Mouse (Mus musculus): ENCODE measurements around the gene Bst2. TPM values are rescaled to one million over a fixed set of nuclear protein-coding genes. Genes with fewer than 3 reads are reported as not detected.
"Not testable (repeated sequence)": the region's sequence is repeated elsewhere in the genome, so short reads cannot be mapped to it uniquely, and the experiment has no call there.

Bst2 gene
- total RNA-seq, 2 experiments from 2014 or later: 13.0 to 13.5 TPM

GRCm38 (mm10) chr8:71560765-71561164 lies 23.5 kb upstream of the Bst2 start:
- DNase-seq: no peak
- intact Hi-C loops (cut with DNase I): loop anchor here (1.0 to 5.0 kb wide), 4 partner anchors 36 to 172 kb away; no protein-coding TSS in a partner anchor

GRCm38 (mm10) chr8:71560071-71560470 lies 22.8 kb upstream of the Bst2 start:
- intact Hi-C loops (cut with DNase I): loop anchor here (2.0 to 5.0 kb wide), 2 partner anchors 73 to 172 kb away; no protein-coding TSS in a partner anchor
- no peak for DNase-seq

- intact Hi-C loops (cut with DNase I): no loop called here
- DNase-seq: peak; percentile 60 to 62
Measured at GRCm38 (mm10) chr8:71558958-71559690, 21.9 kb upstream of the Bst2 start.

DNA sequence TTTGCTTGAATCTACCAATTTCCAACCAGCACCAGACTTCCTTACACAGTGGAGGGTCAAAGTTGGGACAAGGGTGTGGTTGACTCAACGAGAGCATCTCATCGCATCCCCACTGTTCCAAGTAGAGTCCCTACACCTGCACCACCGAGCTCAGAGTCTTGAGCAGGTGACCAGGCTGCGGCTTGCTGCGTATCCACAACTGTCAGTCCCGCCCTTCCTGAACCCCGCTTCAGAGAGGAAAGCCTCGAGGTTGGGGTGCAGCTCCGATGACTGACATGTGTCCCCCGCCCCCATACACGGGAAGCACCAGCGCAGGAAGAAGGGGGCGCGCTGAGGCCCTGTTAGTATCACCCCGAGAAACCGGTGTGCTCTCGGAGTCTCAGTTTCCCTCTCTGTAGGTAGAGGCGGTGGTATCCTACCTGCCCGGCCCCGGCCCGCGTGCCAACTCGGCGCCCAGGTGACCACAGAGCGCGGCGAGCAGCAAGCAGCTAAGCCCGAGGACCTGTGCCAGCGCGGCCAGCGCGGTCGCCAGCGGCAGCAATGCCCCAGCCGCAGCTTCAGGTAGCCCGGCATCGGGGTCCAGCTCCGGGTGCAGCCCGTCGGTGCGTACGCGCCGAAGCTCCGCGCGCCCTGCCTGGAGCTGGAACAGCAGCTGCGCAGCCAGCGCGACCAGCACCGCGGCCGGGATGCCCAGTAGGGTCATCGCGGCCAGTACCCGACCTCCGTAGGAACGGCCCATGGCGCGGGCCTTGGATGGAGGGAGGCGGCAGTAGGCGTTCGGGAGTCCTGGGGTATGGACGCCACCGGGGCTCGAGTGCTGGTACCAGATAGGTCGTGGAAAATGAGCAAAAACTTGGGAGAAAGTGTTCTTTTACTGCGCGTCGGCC lies 21.1 kb upstream of the Bst2 start, which contains the start of gene Tmem221:
Gene Tmem221 (minus strand): TSS at position 801 of the 887 bp plus-strand sequence.
- DNase-seq: no peak
- intact Hi-C loops (cut with DNase I): no loop called here

- intact Hi-C loops (cut with DNase I): no loop called here
- no peak for DNase-seq
Measured at GRCm38 (mm10) chr8:71554644-71555043, 17.4 kb upstream of the Bst2 start.

GRCm38 (mm10) chr8:71554001-71554400 lies 16.7 kb upstream of the Bst2 start:
- DNase-seq: no peak
- intact Hi-C loops (cut with DNase I): no loop called here

DNA sequence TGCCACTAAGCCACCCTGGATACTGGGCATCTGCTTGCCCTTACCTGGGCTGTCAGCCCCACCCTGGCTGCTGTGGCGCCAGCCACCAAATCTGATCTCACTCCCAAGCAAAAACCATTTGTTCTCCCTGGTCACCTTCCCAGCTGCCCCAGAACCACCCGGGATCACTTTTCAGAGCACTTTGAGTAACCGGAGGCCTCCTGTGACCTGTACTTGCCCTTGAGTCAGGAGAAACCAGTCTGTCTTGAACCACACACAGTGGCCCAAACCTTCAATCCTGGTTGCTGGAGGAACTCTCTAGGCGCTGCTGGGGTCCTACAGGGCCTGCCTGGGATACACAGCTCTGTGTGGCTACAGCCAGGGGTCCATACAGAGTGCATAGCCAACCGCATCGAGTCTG lies 15.5 kb upstream of the Bst2 start:
- DNase-seq: no peak
- intact Hi-C loops (cut with DNase I): no loop called here

DNA sequence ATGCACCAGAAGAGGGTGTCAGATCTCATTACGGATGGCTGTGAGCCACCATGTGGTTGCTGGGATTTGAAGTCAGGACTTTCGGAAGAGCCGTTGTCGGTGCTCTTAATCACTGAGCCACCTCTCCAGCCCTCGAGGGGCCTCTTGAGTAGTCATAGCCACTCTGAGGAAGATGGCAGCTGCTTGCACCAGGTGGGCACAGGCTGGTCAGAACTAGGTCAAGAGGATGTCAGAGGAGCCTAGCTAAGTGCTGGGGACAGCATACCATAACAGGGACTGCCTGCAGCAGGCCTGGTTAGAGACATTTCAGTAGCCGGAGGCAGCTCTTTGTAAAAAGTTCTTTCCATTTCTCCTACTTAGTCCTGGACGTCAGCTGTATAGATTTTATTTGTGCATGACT lies 13.5 kb upstream of the Bst2 start:
- no peak for DNase-seq
- intact Hi-C loops (cut with DNase I): no loop called here

DNA sequence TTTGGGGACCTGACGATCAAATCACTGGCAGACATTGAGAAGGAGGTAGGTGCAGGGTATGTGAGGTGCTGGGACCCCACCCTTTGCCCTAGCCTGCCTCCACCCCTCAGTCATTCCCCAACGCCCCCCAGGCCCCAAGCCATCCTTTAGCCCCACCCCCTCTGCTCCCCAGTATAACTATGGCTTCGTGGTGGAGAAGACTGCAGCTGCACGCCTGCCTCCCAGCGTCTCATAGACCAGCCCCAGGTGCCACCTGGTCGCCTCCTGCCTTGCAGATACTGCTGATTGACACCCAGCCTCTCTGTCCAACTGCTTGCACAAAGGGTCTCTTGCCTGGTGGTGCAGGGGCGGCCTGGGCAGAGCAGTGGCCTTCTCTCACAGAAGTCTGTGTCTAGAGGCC lies 10.3 kb upstream of the Bst2 start:
- intact Hi-C loops (cut with DNase I): no loop called here
- no peak for DNase-seq

DNA sequence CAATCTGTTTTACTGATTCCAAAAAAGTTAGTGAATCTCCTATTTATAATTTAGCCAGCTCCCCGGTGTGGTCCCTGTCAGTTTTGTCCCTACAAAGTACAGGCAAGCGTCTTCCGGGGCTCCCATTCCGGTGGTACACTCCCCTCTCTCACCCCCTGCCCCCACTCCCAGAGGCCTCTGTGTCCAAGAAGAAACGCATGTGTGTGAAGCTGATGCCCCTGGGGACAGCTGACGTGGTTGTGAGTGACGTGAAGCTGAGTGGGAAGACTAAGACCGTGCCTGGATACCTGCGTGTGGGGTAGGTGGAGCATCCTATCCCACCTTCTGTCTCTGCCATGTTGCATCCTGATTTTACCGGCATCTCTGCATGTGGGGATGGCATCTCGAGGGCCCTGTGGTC lies 7.8 kb upstream of the Bst2 start:
- no peak for DNase-seq
- intact Hi-C loops (cut with DNase I): no loop called here

- DNase-seq: no peak
- intact Hi-C loops (cut with DNase I): no loop called here
Measured at GRCm38 (mm10) chr8:71543755-71544154, 6.5 kb upstream of the Bst2 start.

DNA sequence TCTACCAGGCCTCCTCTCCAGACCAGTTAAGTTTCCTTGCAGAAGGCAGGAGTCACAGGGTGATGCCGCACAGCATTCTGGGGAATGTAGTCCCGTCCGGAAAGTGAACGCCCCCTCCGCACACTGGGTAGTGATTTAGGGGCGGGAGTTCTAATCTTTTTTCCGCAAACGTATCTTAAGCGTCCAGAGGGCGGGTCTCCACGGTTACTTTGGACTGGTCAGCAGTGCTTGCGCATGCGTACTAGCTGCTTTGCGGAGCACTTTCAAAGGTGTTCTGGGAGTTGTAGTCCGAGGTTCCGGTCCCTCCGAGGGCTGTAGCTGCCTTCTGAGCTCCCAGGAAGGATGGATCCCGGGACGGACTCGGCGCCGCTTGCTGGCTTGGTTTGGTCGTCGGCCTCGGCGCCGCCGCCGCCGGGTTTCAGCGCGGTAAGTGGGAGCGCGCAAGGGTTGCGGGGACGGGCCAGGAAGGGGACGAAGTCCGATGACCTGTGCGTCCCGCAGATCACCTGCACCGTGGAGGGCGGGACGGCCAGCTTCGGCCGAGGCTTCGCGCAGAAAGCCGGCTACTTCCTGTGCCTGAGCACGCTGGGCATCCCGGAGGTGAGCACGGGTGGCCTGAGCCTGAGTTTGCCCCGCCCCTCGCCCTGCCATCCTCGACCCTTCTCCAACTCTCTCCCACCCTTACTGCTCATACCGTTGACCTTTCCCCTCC lies 5.5 kb upstream of the Bst2 start, which contains the start of gene Mvb12a:
Gene Mvb12a (plus strand): TSS at position 291 of the 712 bp plus-strand sequence.
- peak; percentile 97 to 98 for DNase-seq
- intact Hi-C loops (cut with DNase I): no loop called here

DNA sequence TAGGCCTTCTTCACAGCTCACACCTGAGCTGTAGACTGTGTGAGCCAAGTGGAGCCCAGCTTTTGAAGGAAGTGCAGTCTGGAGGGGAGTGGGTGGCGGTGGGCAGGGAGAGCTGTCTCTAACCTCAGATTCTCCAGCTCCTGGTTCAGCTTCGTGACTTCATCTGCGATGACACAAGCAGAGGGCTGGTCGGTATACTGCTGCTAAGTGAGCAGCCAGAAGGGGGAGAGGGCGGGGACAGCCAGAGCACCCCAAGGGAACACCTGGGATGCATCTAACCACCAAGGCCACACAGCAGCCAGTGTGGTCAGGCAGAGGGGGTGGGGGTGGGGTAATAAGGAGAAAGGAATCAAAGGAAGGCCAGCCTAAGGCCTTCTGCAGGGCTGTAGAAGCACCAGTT lies 1.6 kb downstream of the Bst2 start:
- intact Hi-C loops (cut with DNase I): no loop called here
- DNase-seq: no peak

DNA sequence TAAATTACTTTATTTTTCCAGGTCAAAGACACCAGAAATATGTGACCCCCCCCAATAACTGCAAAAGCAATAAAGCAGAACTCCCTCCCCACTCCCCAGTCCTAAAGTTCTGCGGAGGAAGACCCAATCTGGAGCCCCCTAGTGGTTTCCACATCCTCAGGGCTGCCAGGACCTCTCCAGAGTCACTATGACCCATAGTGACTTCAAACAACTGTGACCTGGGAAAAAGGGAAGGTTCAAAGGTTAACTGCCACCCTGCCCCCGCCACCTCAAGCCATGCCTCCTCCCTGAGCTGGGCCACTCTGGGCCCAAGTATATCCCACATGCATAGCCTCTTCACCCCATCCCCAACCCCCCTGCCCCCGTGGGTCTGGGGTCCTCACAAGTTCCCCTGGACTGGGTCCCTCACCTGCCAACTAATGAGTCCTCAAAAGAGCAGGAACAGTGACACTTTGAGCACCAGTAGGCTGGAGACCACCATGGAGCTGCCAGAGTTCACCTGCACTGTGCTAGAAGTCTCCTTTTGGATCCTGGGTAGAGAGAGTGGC lies 2.9 kb downstream of the Bst2 start:
- no peak for DNase-seq
- intact Hi-C loops (cut with DNase I): no loop called here

- intact Hi-C loops (cut with DNase I): not testable (repeated sequence)
Measured at GRCm38 (mm10) chr8:71530735-71531467, 6.4 kb downstream of the Bst2 start.

DNA sequence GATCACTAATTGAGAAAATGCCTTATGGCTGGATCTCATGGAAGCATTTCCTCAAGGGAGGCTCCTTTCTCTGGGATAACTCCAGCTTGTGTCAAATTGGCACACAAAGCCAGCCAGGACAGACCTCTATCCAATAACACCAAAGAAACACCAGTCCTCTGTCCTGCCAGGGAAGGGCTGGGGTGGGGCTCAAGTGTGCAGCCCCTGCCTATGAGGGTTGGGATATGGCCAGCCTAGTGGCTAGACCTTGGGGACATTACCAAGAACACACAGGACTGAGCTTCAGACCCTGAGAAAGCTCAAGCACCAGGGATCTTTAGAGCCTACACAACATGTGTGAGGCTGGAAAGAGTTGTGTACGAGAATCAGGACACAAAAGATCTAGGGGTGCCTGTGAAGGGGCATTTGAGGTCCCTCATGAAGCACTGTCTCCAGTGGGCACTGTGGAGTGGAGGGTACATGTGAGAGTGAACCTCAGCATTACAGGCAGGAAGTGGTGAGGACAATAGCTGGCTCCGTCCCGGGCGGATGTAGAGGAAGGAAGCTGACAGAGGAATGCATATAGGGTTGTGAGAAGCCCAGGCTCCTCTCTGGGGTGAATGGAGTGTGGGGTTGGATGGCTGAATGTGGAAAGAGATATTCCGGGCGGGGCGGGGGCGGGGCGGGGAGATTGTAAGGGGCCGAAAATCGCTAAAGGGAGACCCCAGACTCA lies 8.7 kb downstream of the Bst2 start:
- DNase-seq: peak; percentile 56 to 66
- intact Hi-C loops (cut with DNase I): no loop called here

More at GRCm38 (mm10) chr8:71530735-71531467, 6.4 kb downstream of the Bst2 start:
- DNase-seq: not testable (repeated sequence)

DNA sequence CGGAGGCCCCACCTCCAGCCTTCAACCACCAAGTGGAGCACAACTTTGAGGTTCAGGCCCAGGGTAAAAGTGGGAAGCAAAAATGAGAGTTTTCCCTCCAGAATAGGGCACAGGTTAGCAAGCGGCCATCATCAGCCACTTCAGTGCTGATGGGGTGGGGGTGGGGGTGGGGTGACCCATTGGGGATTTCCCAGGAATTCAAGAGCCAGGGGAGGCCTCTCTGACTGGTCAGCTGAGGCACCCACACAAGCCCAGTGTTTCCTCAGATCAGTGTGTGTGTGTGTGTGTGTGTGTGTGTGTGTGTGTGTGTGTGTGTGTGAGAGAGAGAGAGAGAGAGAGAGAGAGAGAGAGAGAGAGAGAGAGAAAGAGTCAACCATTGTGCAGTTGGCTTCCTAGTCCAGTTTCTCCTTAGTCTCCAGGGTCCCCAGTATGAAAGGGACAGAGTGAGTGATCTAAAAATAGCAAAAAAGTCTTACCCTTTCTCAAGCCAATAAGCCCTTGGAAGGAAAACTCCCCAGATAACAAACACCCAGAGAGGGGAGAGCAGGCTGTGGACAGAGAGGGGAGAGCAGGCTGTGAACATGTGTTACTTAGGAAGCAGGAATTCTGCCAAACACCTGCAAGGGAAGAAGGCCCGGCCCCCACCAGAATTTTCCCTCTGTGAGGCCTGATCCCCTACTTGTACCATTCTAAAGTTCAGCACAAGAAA lies 9.9 kb downstream of the Bst2 start:
- peak; percentile 52 to 54 for DNase-seq
- intact Hi-C loops (cut with DNase I): no loop called here

DNA sequence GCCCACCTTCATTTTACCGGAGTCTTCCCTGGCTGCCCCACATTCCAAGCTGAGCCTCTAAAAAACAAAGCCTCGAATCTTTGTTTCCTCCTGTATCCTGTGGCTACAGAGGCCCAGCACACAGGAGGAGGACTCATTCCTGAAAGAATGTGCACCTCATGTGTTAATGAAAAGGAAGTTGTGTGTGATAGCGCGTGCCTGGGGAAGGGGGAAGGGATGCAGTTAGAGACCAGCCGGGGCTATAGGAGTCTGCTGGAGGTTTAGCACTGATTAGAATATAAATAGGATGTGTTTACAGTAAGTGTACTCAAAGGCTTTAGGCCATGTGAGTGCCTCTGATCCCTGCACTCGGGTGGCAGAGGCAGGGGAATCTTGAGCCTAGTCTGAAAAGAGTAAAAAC lies 11.0 kb downstream of the Bst2 start:
- DNase-seq: peak in 1 of 2 experiments; percentile 32
- intact Hi-C loops (cut with DNase I): no loop called here

Measured in heart, postnatal 10 days (tissue).